Mouse (Mus musculus) cerebellum, adult 11-12 months (tissue): ENCODE measurements at regions not wholly inside any gene's neighbourhood (a gene's known extent, or its start where the extent isn't known, plus 50 kb on each side); places are given as distances from the start of the nearest gene placed in this dataset.

Experiments
- DNase-seq: peaks from one replicate; pipeline ENCODE4 v3.0.0; 2022

- no peak for DNase-seq
Observed at GRCm38 (mm10) chr10:70814354-70815131, 158.8 kb upstream of the Phyhipl start.

- DNase-seq, result no peak
Observed at GRCm38 (mm10) chr10:70809411-70809810, 153.6 kb upstream of the Phyhipl start.

GRCm38 (mm10) chr10:70806786-70807385, 151.1 kb upstream of the Phyhipl start:
- DNase-seq, result peak; percentile 58

- no peak for DNase-seq
Observed at GRCm38 (mm10) chr10:70800736-70801306, 145.1 kb upstream of the Phyhipl start.

- DNase-seq, result no peak
Observed at GRCm38 (mm10) chr10:70799906-70800305, 144.1 kb upstream of the Phyhipl start.

GRCm38 (mm10) chr10:70799191-70799742, 143.5 kb upstream of the Phyhipl start:
- no peak for DNase-seq

- DNase-seq, result peak; percentile 38
Observed at GRCm38 (mm10) chr10:70788814-70789452, 133.2 kb upstream of the Phyhipl start.

GRCm38 (mm10) chr10:70781036-70781435, 125.3 kb upstream of the Phyhipl start:
- no peak for DNase-seq

- no peak for DNase-seq
Observed at GRCm38 (mm10) chr10:70778596-70778995, 122.8 kb upstream of the Phyhipl start.

- no peak for DNase-seq
Observed at GRCm38 (mm10) chr10:70774571-70774970, 118.8 kb upstream of the Phyhipl start.

GRCm38 (mm10) chr10:70774159-70774558, 118.4 kb upstream of the Phyhipl start:
- no peak for DNase-seq

GRCm38 (mm10) chr10:70767461-70767860, 111.7 kb upstream of the Phyhipl start:
- no peak for DNase-seq

- no peak for DNase-seq
Observed at GRCm38 (mm10) chr10:70766869-70767268, 111.1 kb upstream of the Phyhipl start.

- peak; percentile 7 for DNase-seq
Observed at GRCm38 (mm10) chr10:70766450-70766849, 110.7 kb upstream of the Phyhipl start.

GRCm38 (mm10) chr10:70763206-70763605, 107.4 kb upstream of the Phyhipl start:
- no peak for DNase-seq

- DNase-seq, result no peak
Observed at GRCm38 (mm10) chr10:70759686-70760085, 103.9 kb upstream of the Phyhipl start.

- no peak for DNase-seq
Observed at GRCm38 (mm10) chr10:70751771-70752170, 96.0 kb upstream of the Phyhipl start.

GRCm38 (mm10) chr10:70750356-70751145, 94.8 kb upstream of the Phyhipl start:
- no peak for DNase-seq

- DNase-seq, result no peak
Observed at GRCm38 (mm10) chr10:70746612-70747011, 90.8 kb upstream of the Phyhipl start.

GRCm38 (mm10) chr10:70741909-70742308, 86.1 kb upstream of the Phyhipl start:
- DNase-seq, result no peak

- no peak for DNase-seq
Observed at GRCm38 (mm10) chr10:70740095-70740494, 84.3 kb upstream of the Phyhipl start.

- DNase-seq, result no peak
Observed at GRCm38 (mm10) chr10:70739348-70739966, 83.7 kb upstream of the Phyhipl start.
